Mouse (Mus musculus) kidney, embryonic 14.5 days (tissue): ENCODE measurements at regions not wholly inside any gene's neighbourhood (a gene's known extent, or its start where the extent isn't known, plus 50 kb on each side); places are given as distances from the start of the nearest gene placed in this dataset.
"Not testable (repeated sequence)": the region's sequence is repeated elsewhere in the genome, so short reads cannot be mapped to it uniquely, and the experiment has no call there.

Experiments used
- ATAC-seq: fragments of 200-750 bp; cut with Nextera tagmentation; 2 replicates; pipeline ENCODE4 v1.8.0; 2017; ENCODE audit warnings: moderate number of reproducible peaks, mild to moderate bottlenecking, moderate TSS enrichment, moderate library complexity; ENCODE audit not compliant: low FRiP score, low TSS enrichment
- H3K27ac ChIP-seq: fragments of 300-500 bp; sonication (generic); 2 replicates; pipeline ENCODE4 v1.5.1; 2014; ENCODE audit warnings: low read depth, mild to moderate bottlenecking, low read length, moderate library complexity, mixed read lengths
- H3K27me3 ChIP-seq: fragments of 300-500 bp; sonication (generic); 2 replicates; pipeline ENCODE4 v1.6.1; 2014; ENCODE audit warnings: mild to moderate bottlenecking, low read length; ENCODE audit not compliant: control insufficient read depth, insufficient read depth
- H3K36me3 ChIP-seq: fragments of 300-500 bp; sonication (generic); 2 replicates; pipeline ENCODE4 v1.6.1; 2014; ENCODE audit warnings: low read length, mixed read lengths; ENCODE audit not compliant: control insufficient read depth, insufficient read depth
- H3K4me1 ChIP-seq: fragments of 300-500 bp; sonication (generic); 2 replicates; pipeline ENCODE4 v1.6.1; 2014; ENCODE audit warnings: low read length, mixed read lengths; ENCODE audit not compliant: control insufficient read depth, insufficient read depth
- H3K4me2 ChIP-seq: fragments of 300-500 bp; sonication (generic); replicated peaks from 2 replicates; pipeline ENCODE4 v1.6.1; 2014; ENCODE audit warnings: low read depth, mild to moderate bottlenecking, low read length
- H3K4me3 ChIP-seq: fragments of 300-500 bp; sonication (generic); 2 replicates; pipeline ENCODE4 v1.5.1; 2014; ENCODE audit warnings: mild to moderate bottlenecking, low read length
- H3K9ac ChIP-seq: fragments of 300-500 bp; sonication (generic); 2 replicates; pipeline ENCODE4 v1.6.1; 2014; ENCODE audit warnings: low read depth, mild to moderate bottlenecking, low read length, moderate library complexity
- H3K9me3 ChIP-seq: fragments of 300-500 bp; sonication (generic); 2 replicates; pipeline ENCODE4 v1.6.1; 2016; ENCODE audit warnings: low read length; ENCODE audit not compliant: control insufficient read depth
- WGBS: fragments of 180-500 bp; shearing (Covaris S2); extraction: QIAGEN DNeasy Blood & Tissue Kit; methylation state at CpG from one replicate; pipeline ENCODE4 v1.1.7; 2014; 5-methylcytosine and 5-hydroxymethylcytosine counted together

DNA sequence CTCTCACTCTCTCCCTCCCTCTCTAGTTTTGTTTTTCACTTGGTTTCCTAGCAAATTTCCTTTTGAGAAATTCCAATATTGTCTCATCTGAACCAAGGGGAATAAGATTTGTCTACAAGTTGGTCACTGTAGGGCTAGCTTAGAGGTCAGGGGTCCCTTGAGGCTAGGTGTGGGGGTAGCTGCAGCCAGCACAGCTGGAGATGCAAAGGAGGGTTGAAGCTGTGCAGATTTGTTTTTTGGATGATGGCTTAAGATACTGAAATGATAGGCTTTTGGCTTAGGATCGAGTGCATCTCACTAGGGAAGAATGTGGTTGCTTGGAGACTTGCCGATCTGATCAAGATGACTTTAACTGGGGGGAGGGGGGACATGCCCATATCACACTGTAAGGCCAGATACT lies 88.3 kb upstream of the Tmem28 start:
- Histone ChIP-seq H3K4me2 (no peak overlapping the region), H3K36me3 (no peaks in the 10 kb centered on the region), H3K9me3 (no peaks in the 10 kb centered on the region), H3K27ac (no peak overlapping the region), H3K27me3 (no peaks in the 10 kb centered on the region), H3K9ac (no peak overlapping the region), H3K4me1 (no peaks in the 10 kb centered on the region), H3K4me3 (no peak overlapping the region)
- ATAC-seq: no peak
- 79% methylated on average over 2 of the region's 2 CpGs for WGBS

DNA sequence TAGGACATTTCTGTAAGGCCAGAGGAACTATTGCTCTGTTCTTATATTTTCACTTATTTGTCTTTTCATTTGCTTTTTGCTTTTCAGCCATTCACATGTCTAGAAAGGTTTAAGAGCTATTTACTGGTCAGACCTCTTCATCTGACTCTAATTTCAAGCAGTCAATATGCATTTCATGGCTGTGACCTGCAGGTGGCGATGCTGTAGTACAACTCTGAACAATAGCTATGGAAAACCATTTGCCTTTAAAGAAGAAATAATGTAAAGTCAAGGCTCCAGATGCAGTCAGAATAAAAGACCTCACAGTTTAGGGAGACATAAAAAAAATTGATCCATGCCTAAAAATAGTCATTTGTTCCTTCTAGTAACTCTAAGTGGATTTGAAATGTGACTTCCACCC lies 95.7 kb upstream of the Tmem28 start:
- Histone ChIP-seq H3K4me2 (no peak overlapping the region), H3K9ac (no peak overlapping the region), H3K27me3 (peaks cover 4% of the 10 kb centered on the region; the same call in 1 of the 2 replicates), H3K4me3 (no peak overlapping the region), H3K4me1 (no peaks in the 10 kb centered on the region), H3K27ac (no peak overlapping the region), H3K9me3 (no peaks in the 10 kb centered on the region), H3K36me3 (no peaks in the 10 kb centered on the region)
- WGBS: 2% methylated on average over 1 of the region's 1 CpGs
- ATAC-seq: no peak

DNA sequence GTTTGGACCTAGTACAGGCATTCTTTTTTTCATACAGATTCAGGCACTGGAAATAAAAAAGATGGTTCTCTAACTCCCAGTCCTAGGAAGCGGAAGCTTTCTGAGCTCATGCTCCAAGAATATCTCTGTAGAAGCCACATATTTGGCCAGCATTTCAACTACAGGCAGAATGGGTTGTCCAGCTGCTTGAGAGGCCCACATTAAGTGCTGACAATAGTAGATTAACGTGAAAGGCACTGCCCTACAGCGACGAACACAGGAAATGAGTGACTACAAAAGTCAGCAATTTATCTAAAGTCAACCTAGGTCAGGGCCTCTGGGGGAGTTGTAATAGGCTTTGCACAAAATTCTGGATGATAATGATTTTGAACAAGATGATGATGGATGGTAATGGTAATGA lies 125.5 kb upstream of the Tmem28 start:
- Histone ChIP-seq H3K4me3 (no peak overlapping the region), H3K36me3 (no peaks in the 10 kb centered on the region), H3K9me3 (no peaks in the 10 kb centered on the region), H3K27ac (no peak overlapping the region), H3K27me3 (peaks cover 3% of the 10 kb centered on the region; the same call in 1 of the 2 replicates), H3K4me2 (no peak overlapping the region), H3K4me1 (no peaks in the 10 kb centered on the region), H3K9ac (no peak overlapping the region)
- WGBS: 59% methylated on average over 4 of the region's 4 CpGs
- ATAC-seq: no peak

DNA sequence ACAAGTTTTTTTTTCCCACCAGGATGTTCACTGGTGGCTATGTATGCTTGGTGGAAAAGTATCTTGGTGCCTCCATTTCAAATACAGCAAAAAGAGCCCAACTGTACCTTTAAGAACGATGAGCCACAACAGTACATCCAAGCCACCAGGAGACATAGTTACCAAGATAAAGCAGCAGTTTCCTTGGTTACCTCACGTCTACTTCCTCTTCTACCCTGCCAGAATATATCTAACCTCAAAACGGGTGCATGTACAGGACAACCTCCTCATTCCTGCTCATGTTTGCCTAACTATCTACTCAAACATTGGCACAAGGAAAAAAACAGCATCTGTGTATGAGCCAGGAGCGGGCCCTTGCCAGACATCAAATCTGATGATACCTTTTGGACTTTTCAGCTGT lies 129.8 kb upstream of the Tmem28 start:
- no peak overlapping the region for H3K4me3 ChIP-seq
- H3K9me3 ChIP-seq: no peaks in the 10 kb centered on the region
- no peak overlapping the region for H3K4me2 ChIP-seq
- H3K4me1 ChIP-seq: no peaks in the 10 kb centered on the region
- H3K9ac ChIP-seq: no peak overlapping the region
- H3K27ac ChIP-seq: no peak overlapping the region
- ATAC-seq: no peak
- H3K36me3 ChIP-seq: no peaks in the 10 kb centered on the region
- H3K27me3 ChIP-seq: peaks cover 3% of the 10 kb centered on the region; the same call in 1 of the 2 replicates
- 70% methylated on average over 4 of the region's 4 CpGs for WGBS

DNA sequence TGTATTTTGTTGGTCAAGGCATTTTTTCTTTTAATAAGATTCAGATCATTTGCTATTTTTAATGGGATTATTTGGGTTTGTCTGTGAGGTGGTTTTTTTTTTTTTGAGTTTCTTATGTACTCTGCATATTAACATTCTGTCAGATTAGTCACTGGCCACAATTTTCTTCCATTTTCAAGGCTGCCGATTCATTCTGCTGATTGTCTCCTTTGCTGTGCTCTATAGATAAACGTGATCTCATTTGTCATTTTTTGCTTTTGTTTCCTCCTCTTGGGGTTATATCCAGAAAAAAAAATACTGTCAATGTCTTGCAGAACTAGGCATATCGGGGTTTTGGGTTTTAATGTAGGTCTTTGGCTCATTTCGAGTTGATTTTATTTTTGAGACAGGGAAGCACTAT lies 131.1 kb upstream of the Tmem28 start:
- ATAC-seq: no peak
- no peak overlapping the region for H3K4me2 ChIP-seq
- H3K4me3 ChIP-seq: no peak overlapping the region
- 86% methylated on average over 4 of the region's 4 CpGs for WGBS
- H3K27me3 ChIP-seq: peaks cover 3% of the 10 kb centered on the region; the same call in 1 of the 2 replicates
- no peaks in the 10 kb centered on the region for H3K4me1 ChIP-seq
- H3K9ac ChIP-seq: no peak overlapping the region
- H3K9me3 ChIP-seq: no peaks in the 10 kb centered on the region
- no peak overlapping the region for H3K27ac ChIP-seq
- no peaks in the 10 kb centered on the region for H3K36me3 ChIP-seq

DNA sequence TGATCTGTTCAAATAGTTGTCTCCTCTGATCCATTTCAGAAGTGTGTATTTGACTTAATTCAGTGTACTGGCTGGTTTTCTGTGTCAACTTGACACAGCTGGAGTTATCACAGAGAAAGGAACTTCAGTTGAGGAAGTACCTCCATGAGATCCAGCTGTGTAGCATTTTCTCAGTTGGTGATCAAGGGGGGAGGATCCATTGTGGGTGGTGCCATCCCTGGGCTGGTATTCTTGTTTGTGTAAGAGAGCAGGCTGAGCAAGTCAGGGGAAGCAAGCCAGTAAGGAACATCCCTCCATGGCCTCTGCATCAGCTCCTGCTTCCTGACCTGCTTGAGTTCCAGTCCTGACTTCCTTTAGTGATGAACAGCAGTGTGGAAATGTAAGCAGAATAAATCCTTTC lies 138.3 kb upstream of the Tmem28 start:
- H3K9ac ChIP-seq, H3K4me3 ChIP-seq, H3K4me1 ChIP-seq, ATAC-seq, H3K36me3 ChIP-seq, H3K27ac ChIP-seq, H3K9me3 ChIP-seq, H3K27me3 ChIP-seq, H3K4me2 ChIP-seq: not testable (repeated sequence)

DNA sequence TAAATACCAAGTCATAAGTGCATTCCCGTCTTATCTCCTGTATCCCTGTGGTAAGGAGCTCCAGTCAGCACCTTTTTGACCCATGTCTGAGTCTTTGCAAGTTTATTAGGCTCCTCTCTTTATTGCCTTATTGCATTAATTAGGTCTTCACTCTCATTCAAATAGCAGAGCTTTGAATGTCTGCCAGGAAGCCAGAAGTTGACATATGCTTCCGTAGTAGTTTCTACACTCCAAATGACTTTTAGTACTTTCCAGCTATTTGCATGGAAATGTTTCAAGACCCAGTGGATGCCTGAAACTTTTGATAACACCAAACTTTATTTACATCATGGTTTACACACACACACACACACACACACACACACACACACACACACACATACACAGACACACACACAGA lies 153.2 kb upstream of the Tmem28 start:
- H3K4me2 ChIP-seq: no peak overlapping the region
- no peak for ATAC-seq
- no peak overlapping the region for H3K27ac ChIP-seq
- no peak overlapping the region for H3K4me3 ChIP-seq
- H3K4me1 ChIP-seq: no peaks in the 10 kb centered on the region
- peaks cover 3% of the 10 kb centered on the region; the same call in 1 of the 2 replicates for H3K27me3 ChIP-seq
- H3K36me3 ChIP-seq: no peaks in the 10 kb centered on the region
- no peaks in the 10 kb centered on the region for H3K9me3 ChIP-seq
- 64% methylated on average over 2 of the region's 2 CpGs for WGBS
- H3K9ac ChIP-seq: no peak overlapping the region

DNA sequence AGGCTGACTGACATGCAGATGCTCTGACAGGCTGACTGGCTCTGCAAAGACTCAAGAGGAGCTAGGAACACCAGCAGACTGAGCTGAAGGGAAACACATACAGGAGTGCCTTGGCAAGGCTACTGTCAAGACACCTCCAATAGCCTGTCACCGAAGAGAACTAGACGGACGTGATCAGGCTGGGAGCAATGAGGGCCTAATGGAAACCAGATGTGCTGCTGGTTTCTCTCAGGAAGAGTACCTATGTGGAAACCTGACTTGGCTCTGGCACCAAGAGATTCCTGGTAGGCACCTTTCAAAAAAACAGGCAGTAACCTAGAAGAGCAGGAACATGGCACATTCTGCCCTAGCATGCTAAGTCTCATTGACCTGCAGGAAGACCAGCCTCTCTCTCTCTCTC lies 158.3 kb upstream of the Tmem28 start:
- peaks cover 3% of the 10 kb centered on the region; the same call in 1 of the 2 replicates for H3K27me3 ChIP-seq
- no peak overlapping the region for H3K4me2 ChIP-seq
- no peak overlapping the region for H3K4me3 ChIP-seq
- ATAC-seq: no peak
- H3K36me3 ChIP-seq: no peaks in the 10 kb centered on the region
- no peaks in the 10 kb centered on the region for H3K9me3 ChIP-seq
- 46% methylated on average over 3 of the region's 3 CpGs for WGBS
- no peak overlapping the region for H3K27ac ChIP-seq
- H3K4me1 ChIP-seq: no peaks in the 10 kb centered on the region
- no peak overlapping the region for H3K9ac ChIP-seq

DNA sequence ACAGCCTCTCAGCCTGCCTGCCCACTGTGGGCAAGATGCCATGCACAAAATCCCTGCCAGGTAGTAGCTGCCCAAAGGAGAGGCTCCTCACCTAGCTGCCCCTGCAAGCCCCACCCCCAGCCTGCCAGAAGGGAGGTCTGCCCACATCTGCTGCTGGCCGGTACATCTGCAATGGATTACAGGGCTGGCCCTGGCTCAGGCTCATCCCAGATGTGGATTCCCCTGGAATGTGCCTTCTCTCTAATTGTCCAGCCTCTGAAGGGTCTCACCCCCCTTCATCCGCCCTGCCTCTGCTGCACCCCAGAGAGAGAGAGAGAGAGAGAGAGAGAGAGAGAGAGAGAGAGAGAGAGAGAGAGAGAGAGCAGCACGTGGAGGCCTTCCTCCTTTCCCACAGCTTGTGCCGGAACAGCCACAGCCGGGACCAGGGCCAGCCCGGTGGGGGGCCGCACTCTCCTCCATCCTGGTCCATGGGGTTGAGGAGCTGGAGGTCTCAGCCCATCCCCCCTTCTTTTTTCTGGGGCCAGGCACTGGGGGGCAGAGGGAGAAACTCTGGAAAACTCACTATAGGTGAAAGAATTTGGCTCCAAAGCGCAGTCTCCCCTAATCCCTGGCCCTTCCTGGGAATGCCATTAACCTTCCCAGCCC lies 161.2 kb upstream of the Tmem28 start:
- Histone ChIP-seq H3K9me3 (no peaks in the 10 kb centered on the region), H3K36me3 (no peaks in the 10 kb centered on the region), H3K4me2 (no peak overlapping the region), H3K27me3 (peaks cover 3% of the 10 kb centered on the region; the same call in 1 of the 2 replicates), H3K4me1 (no peaks in the 10 kb centered on the region), H3K4me3 (no peak overlapping the region), H3K9ac (no peak overlapping the region), H3K27ac (no peak overlapping the region)
- ATAC-seq: no peak
- WGBS: 34% methylated on average over 5 of the region's 8 CpGs
